Mouse (Mus musculus): ENCODE measurements around the gene Stx5a.

DNA sequence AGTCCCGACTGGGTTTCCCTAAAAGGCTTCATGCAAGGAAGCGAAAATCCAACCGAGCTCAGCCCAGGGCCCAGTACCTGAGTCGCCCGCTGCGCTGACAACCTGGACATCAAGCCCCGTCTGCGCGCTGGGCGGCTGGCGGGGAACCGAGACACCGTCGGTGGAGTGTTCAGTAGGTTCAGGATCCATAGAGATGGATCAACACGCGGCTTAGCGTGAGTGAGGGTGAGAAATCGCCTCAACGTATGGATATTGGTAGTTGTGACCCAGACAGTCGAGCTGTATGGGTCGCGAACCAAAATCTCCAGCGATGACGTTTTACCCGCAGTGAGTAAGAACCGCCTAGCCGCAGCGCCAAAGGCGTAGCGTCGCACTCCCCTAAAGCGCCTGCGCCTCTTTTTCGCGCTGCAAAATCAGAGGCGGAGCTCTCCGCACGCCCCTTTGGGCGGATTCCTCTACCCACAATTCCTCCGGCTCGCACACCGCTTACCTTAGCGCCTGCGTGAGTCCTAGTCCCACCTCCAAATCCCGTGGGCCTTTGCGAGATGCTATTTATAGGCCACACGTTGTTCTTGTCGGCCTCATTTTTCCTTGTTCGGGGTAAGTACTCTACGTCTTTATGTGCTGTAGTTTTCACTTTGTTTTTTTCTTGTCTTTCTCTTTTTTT lies 18.2 kb upstream of the Stx5a start, which contains the start of gene Slc3a2:
- no peak for TF ChIP-seq GATA1 (IDR thresholded peaks at IDR 0.05; ENCODE audit: borderline replicate concordance, low read length)
- TF ChIP-seq FLI1 (IDR thresholded peaks at IDR 0.05; ENCODE audit: low read length): no peak
